Mouse (Mus musculus) liver, postnatal 0 days (tissue): ENCODE data around the gene Ppp1r16b.

ENCODE experiments used
- CTCF ChIP-seq: sonication (generic); IDR thresholded peaks from 2 replicates; pipeline ENCODE4 v1.5.1; 2016; ENCODE audit warnings: antibody characterized with exemption, low read depth
- EP300 ChIP-seq: IDR thresholded peaks from 2 replicates; pipeline ENCODE4 v1.6.1; 2016; ENCODE audit warnings: antibody characterized with exemption, low read depth, mild to moderate bottlenecking

DNA sequence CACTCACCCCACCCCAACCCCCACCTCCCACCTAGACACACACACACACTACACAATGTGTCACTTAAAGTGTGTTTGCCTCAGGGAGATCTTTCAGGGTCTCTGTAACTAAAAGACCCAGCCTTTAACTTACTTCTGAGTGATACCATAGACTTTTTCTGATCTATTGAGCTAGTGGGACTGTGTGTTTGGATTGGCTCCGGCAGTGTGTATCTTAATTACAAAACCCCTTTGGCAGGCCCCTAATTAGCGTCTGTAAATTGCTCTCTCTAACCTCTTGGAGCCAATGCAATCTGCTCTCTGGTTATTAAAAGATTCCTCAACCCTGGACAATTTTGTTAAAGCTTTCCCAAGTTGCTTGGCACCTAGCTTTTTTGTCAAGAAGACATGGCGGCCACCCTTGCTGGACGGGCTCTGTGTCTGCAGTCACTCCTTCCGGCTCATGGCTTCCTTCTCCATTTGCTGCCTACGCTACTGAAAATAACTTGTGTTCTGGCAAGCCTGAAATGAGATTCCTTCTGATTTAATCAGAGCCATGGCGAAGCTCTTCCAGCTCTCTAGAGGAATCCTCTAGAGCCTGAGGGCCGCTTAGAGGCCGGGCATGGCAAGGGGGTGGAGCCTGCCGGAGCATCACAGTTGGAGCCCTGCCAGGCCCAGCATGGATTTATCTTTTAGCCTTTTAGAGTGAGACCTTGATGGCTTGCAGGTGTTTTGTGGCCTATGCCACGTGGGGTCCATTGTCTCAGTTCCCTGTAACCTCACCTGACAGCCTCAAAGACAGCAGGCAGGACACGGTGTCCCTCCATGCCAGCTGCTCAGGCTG is 46.9 kb downstream of the Ppp1r16b start:
- TF ChIP-seq CTCF = no peak
- TF ChIP-seq EP300 = no peak
